Mouse (Mus musculus): ENCODE data around the gene Coro7. TPM values are rescaled to one million over a fixed set of nuclear protein-coding genes. Genes with fewer than 3 reads are reported as not detected.
A peak's percentile ranks its signal among the peaks of the same experiment; 100 is the strongest.

Gene Coro7
- polyA plus RNA-seq, 1 experiment from 2014 or later = 11.9 TPM

GRCm38 (mm10) chr16:4643670-4644419 lies 35.7 kb downstream of the Coro7 start:
- WGBS (ENCODE audit: insufficient replicate concordance) = 74% methylated on average over 11 of the region's 11 CpGs
- Histone ChIP-seq H3K4me3 (no peak overlapping the region), H3K4me1 (peaks cover 51% of the 10 kb centered on the region), H3K36me3 (peaks cover 25% of the 10 kb centered on the region), H3K9ac (no peak overlapping the region), H3K27me3 (replicated peaks) (no peaks in the 10 kb centered on the region), H3K9me3 (replicated peaks) (no peaks in the 10 kb centered on the region), H3K27ac (no peak overlapping the region), H3K4me2 (no peak overlapping the region)
- no peak for ATAC-seq

GRCm38 (mm10) chr16:4642937-4643336 lies 36.6 kb downstream of the Coro7 start:
- ATAC-seq = no peak
- 83% methylated on average over 6 of the region's 6 CpGs for WGBS (ENCODE audit: insufficient replicate concordance)
- H3K4me1 ChIP-seq = peaks cover 51% of the 10 kb centered on the region

GRCm38 (mm10) chr16:4642190-4642589 lies 37.4 kb downstream of the Coro7 start:
- no peak overlapping the region for H3K9ac ChIP-seq
- 52% methylated on average over 13 of the region's 13 CpGs for WGBS (ENCODE audit: insufficient replicate concordance)
- H3K27ac ChIP-seq = peak overlapping the region; percentile 75; the same call in 1 of the 2 replicates
- H3K27me3 ChIP-seq (replicated peaks) = no peaks in the 10 kb centered on the region
- peaks cover 11% of the 10 kb centered on the region for H3K36me3 ChIP-seq
- H3K4me2 ChIP-seq = peak overlapping the region; percentile 93
- no peak for ATAC-seq
- H3K9me3 ChIP-seq (replicated peaks) = no peaks in the 10 kb centered on the region
- H3K4me1 ChIP-seq = peaks cover 52% of the 10 kb centered on the region
- H3K4me3 ChIP-seq = no peak overlapping the region; the same call in 1 of the 2 replicates

More at GRCm38 (mm10) chr16:4642937-4643336, 36.6 kb downstream of the Coro7 start:
- Histone ChIP-seq H3K27me3 (replicated peaks) (no peaks in the 10 kb centered on the region), H3K4me2 (peak overlapping the region; percentile 10), H3K9me3 (replicated peaks) (no peaks in the 10 kb centered on the region), H3K4me3 (no peak overlapping the region), H3K36me3 (peaks cover 16% of the 10 kb centered on the region), H3K9ac (no peak overlapping the region), H3K27ac (peak overlapping the region; percentile 61; the same call in 1 of the 2 replicates)

GRCm38 (mm10) chr16:4641119-4641838 lies 38.3 kb downstream of the Coro7 start:
- Histone ChIP-seq H3K4me1 (peaks cover 56% of the 10 kb centered on the region), H3K9ac (0 out of 2 replicates have a peak overlapping the region, but pooled peaks have one; percentile 14), H3K27ac (peak overlapping the region; percentile 75)

GRCm38 (mm10) chr16:4640267-4641005 lies 39.1 kb downstream of the Coro7 start:
- peak overlapping the region; percentile 75 for H3K27ac ChIP-seq
- ATAC-seq = 0 out of 2 replicates have a peak, but pooled peaks have one; percentile 4
- WGBS (ENCODE audit: insufficient replicate concordance) = 15% methylated on average over 17 of the region's 17 CpGs
- H3K9me3 ChIP-seq (replicated peaks) = no peaks in the 10 kb centered on the region
- peak overlapping the region; percentile 75 for H3K9ac ChIP-seq
- peaks cover 63% of the 10 kb centered on the region for H3K4me1 ChIP-seq
- H3K27me3 ChIP-seq (replicated peaks) = no peaks in the 10 kb centered on the region
- peak overlapping the region; percentile 93 for H3K4me2 ChIP-seq
- H3K36me3 ChIP-seq = no peaks in the 10 kb centered on the region
- peak overlapping the region; percentile 64 for H3K4me3 ChIP-seq

More at GRCm38 (mm10) chr16:4641119-4641838, 38.3 kb downstream of the Coro7 start:
- Histone ChIP-seq H3K9me3 (replicated peaks) (no peaks in the 10 kb centered on the region), H3K4me2 (peak overlapping the region; percentile 93), H3K27me3 (replicated peaks) (no peaks in the 10 kb centered on the region), H3K36me3 (peaks cover 4% of the 10 kb centered on the region; the same call in 1 of the 2 replicates), H3K4me3 (peak overlapping the region; percentile 64)
- WGBS (ENCODE audit: insufficient replicate concordance) = 47% methylated on average over 3 of the region's 3 CpGs
- no peak for ATAC-seq

- H3K27ac ChIP-seq = peak within 1 kb of the TSS; percentile 75
- H3K4me1 ChIP-seq = peaks cover 63% of the 10 kb centered on the region
- no peaks in the 10 kb centered on the region for H3K27me3 ChIP-seq (replicated peaks)
- peak within 1 kb of the TSS; percentile 75 for H3K9ac ChIP-seq
- no peaks in the 10 kb centered on the region for H3K9me3 ChIP-seq (replicated peaks)
- H3K36me3 ChIP-seq = no peaks in the 10 kb centered on the region
- peak within 1 kb of the TSS; percentile 93 for H3K4me2 ChIP-seq
- H3K4me3 ChIP-seq = peak within 1 kb of the TSS; percentile 64
- 4% methylated on average over 22 of the region's 22 CpGs for WGBS (ENCODE audit: insufficient replicate concordance)
- peak; percentile 95 for ATAC-seq
Measured at GRCm38 (mm10) chr16:4639831-4640237, 39.7 kb downstream of the Coro7 start, which contains the start of the genes Vasn and Dnaja3. TSS of gene Vasn (plus strand) at chr16:4639941. TSS of gene Dnaja3 (plus strand) at chr16:4639989.

GRCm38 (mm10) chr16:4638891-4639390 lies 40.6 kb downstream of the Coro7 start:
- 67% methylated on average over 3 of the region's 3 CpGs for WGBS (ENCODE audit: insufficient replicate concordance)
- no peak overlapping the region for H3K4me2 ChIP-seq
- H3K36me3 ChIP-seq = peaks cover 3% of the 10 kb centered on the region
- no peak for ATAC-seq
- H3K4me1 ChIP-seq = peaks cover 63% of the 10 kb centered on the region
- no peak overlapping the region for H3K27ac ChIP-seq
- no peaks in the 10 kb centered on the region for H3K9me3 ChIP-seq (replicated peaks)
- H3K27me3 ChIP-seq (replicated peaks) = no peaks in the 10 kb centered on the region
- no peak overlapping the region for H3K4me3 ChIP-seq
- H3K9ac ChIP-seq = no peak overlapping the region

GRCm38 (mm10) chr16:4635760-4636159 lies 43.8 kb downstream of the Coro7 start:
- 83% methylated on average over 4 of the region's 4 CpGs for WGBS (ENCODE audit: insufficient replicate concordance)

GRCm38 (mm10) chr16:4634681-4635080 lies 44.9 kb downstream of the Coro7 start:
- ATAC-seq = no peak
- no peak overlapping the region for H3K9ac ChIP-seq
- no peaks in the 10 kb centered on the region for H3K27me3 ChIP-seq (replicated peaks)
- no peak overlapping the region for H3K4me3 ChIP-seq
- H3K27ac ChIP-seq = no peak overlapping the region
- 79% methylated on average over 9 of the region's 9 CpGs for WGBS (ENCODE audit: insufficient replicate concordance)
- H3K36me3 ChIP-seq = peaks cover 22% of the 10 kb centered on the region
- H3K4me2 ChIP-seq = no peak overlapping the region
- no peaks in the 10 kb centered on the region for H3K9me3 ChIP-seq (replicated peaks)
- H3K4me1 ChIP-seq = peaks cover 27% of the 10 kb centered on the region

More at GRCm38 (mm10) chr16:4635760-4636159, 43.8 kb downstream of the Coro7 start:
- Histone ChIP-seq H3K4me1 (peaks cover 35% of the 10 kb centered on the region), H3K27ac (no peak overlapping the region), H3K4me2 (no peak overlapping the region), H3K9ac (no peak overlapping the region), H3K4me3 (no peak overlapping the region), H3K9me3 (replicated peaks) (no peaks in the 10 kb centered on the region), H3K36me3 (peaks cover 19% of the 10 kb centered on the region), H3K27me3 (replicated peaks) (no peaks in the 10 kb centered on the region)
- no peak for ATAC-seq

GRCm38 (mm10) chr16:4633661-4634060 lies 45.9 kb downstream of the Coro7 start:
- no peak overlapping the region for H3K27ac ChIP-seq
- 89% methylated on average over 3 of the region's 3 CpGs for WGBS (ENCODE audit: insufficient replicate concordance)

GRCm38 (mm10) chr16:4632050-4632449 lies 47.5 kb downstream of the Coro7 start:
- Histone ChIP-seq H3K9me3 (replicated peaks) (no peaks in the 10 kb centered on the region), H3K27ac (no peak overlapping the region), H3K36me3 (peaks cover 41% of the 10 kb centered on the region), H3K27me3 (replicated peaks) (no peaks in the 10 kb centered on the region), H3K9ac (no peak overlapping the region), H3K4me3 (no peak overlapping the region), H3K4me2 (no peak overlapping the region), H3K4me1 (peaks cover 20% of the 10 kb centered on the region)
- ATAC-seq = peak; percentile 19; the same call in 1 of the 2 replicates
- WGBS (ENCODE audit: insufficient replicate concordance) = 55% methylated on average over 7 of the region's 7 CpGs

More at GRCm38 (mm10) chr16:4633661-4634060, 45.9 kb downstream of the Coro7 start:
- no peak overlapping the region for H3K9ac ChIP-seq
- ATAC-seq = no peak
- no peaks in the 10 kb centered on the region for H3K27me3 ChIP-seq (replicated peaks)
- H3K36me3 ChIP-seq = peaks cover 27% of the 10 kb centered on the region
- H3K4me2 ChIP-seq = no peak overlapping the region
- H3K9me3 ChIP-seq (replicated peaks) = no peaks in the 10 kb centered on the region
- H3K4me1 ChIP-seq = peaks cover 19% of the 10 kb centered on the region
- no peak overlapping the region for H3K4me3 ChIP-seq

Measured in liver, embryonic 12.5 days (tissue).